Mouse (Mus musculus) heart, postnatal 4 days (tissue): ENCODE results near the gene Strip1. TPM values are rescaled to one million over a fixed set of nuclear protein-coding genes. Genes with fewer than 3 reads are reported as not detected.
A peak's percentile ranks its signal among the peaks of the same experiment; 100 is the strongest.

Experiments used
- DNase-seq: peaks from one replicate; pipeline ENCODE4 v3.0.0; 2021
- total RNA-seq, 2 experiments: library from RNA; stranded (reverse); gene quantifications; 2 replicates each; pipeline ENCODE4 v1.2.3; 2021

Gene Strip1
- total RNA-seq, 2 experiments from 2014 or later = 34.8 to 38.0 TPM

GRCm38 (mm10) chr3:107591612-107592011, 39.9 kb downstream of the Strip1 start:
- DNase-seq = no peak

DNA sequence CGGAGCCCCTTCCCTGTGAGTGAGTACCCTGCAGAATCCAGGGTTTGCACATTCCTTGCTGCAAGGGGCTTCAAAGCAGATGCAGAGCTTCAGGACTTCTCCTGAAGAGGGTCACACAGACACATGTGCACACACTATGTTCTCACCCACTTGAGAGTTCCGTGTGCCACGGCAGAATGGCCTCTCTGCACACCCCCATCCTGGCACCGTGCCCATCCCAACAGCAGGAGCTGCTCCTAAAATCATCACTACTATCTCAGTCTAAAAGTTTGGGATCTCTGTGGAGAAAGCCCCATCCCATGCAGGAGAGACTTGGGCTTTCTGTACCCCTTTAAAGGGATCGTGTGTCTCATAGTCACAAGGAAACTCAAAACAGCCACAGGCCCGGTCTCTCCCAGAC, 45.0 kb downstream of the Strip1 start:
- no peak for DNase-seq

DNA sequence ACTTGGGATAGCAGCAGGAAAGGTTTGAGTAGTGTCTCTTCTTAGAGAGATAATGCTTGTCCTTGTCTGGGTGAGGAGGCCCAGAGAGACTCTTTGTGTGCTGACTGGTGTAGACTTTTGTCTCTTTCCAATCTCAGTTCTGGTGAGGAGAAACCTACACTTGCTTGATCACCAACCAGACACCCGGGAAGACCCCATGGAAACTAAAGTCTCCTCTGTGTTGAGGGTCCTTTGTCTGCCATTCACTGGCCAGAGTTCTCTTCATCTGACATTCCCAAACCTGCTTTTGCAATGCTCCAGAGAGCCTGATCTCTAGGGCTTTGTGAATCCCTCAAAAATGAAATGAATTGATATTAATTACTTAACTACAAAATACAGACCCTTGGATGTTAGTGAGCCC, 47.6 kb downstream of the Strip1 start:
- DNase-seq = no peak

GRCm38 (mm10) chr3:107582875-107583767, 48.4 kb downstream of the Strip1 start:
- peak; percentile 32 for DNase-seq

GRCm38 (mm10) chr3:107582130-107582874, 49.2 kb downstream of the Strip1 start:
- no peak for DNase-seq

- DNase-seq = no peak
Measured at GRCm38 (mm10) chr3:107581103-107582010, 50.1 kb downstream of the Strip1 start.

DNA sequence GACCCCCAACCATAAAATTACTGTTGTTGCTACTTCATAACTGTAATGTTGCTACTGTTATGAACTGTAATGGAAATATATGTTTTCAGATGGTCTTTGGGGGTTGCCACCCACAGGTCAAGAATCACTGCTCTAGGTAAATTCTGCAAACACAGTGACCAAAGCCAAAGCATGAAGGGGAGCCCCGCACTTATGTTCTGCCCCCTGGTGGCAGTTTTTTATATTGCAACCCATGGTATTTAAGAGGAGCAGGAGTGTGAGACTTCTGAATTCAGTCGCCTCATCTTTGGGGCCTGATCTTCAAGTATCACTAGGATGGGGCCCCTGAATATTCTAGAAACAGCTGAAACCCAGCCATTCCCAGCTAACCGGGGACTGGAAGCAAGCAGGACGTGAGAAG, 52.0 kb downstream of the Strip1 start:
- peak; percentile 83 for DNase-seq

DNA sequence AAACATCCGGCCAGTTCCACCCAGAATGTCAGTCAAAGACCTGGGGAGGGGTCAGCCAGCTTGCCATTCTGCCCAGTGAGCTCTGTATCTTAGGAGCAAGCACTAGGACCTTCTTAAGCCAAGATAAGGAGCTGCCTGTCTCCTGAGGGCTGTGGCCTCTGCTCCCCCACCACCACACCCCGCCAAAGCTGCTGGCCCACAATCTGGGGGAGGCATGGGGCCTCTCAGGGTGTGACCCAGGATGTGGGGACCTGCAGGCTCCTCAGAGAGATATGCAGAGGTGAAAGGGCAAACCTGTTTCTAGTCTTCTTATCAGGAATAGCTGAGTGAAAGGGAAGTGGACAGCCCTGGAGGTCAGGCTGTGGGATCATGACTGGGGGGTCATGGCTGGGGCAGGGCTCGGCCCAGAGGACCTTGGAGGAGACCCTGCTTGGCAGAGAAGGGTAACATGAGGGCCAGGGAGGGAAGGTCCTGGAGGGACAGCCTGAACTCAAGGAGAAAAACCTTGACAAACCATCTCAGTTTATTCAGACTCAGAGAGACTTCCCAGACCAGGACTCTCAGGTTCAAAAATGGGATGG, 53.6 kb downstream of the Strip1 start:
- DNase-seq = no peak

DNA sequence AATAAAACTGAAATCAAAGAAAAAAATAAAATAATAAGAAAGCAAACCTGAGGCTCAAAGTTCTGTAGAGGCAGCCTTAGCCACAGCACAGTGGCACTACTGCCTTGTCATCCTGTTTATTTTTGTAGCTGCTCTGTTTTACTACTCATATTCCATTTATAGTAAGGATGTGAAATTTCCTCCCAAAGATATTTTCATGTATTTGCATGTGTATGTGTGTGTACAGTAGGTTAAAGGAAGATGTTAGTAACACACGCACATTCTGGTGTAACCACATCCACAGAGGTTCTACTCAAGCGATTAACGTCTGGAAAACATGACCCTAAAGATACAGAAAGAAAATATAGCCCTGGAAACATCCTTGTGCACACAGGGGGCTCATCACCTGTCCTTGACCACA, 54.7 kb downstream of the Strip1 start:
- no peak for DNase-seq

DNA sequence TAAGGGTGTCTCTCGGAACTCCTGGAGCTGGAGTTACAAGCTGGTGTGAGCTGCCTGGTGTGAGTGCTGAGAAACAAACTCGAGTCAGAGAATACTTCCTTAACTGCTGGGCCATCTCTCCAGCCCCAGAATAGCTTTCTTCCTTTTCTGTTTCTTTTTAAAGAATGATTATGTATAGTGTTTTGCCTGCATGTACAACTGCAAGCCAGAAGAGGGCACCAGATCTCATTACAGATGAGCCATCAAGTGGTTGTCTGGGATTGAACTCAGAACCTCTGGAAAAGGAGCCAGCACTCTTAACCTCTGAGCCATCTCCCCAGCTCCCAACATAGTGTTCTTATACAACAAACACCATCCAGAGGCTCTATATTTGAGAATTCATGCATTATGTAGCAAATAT, 60.3 kb downstream of the Strip1 start:
- no peak for DNase-seq

- DNase-seq = no peak
Measured at GRCm38 (mm10) chr3:107568721-107569120, 62.8 kb downstream of the Strip1 start.

DNA sequence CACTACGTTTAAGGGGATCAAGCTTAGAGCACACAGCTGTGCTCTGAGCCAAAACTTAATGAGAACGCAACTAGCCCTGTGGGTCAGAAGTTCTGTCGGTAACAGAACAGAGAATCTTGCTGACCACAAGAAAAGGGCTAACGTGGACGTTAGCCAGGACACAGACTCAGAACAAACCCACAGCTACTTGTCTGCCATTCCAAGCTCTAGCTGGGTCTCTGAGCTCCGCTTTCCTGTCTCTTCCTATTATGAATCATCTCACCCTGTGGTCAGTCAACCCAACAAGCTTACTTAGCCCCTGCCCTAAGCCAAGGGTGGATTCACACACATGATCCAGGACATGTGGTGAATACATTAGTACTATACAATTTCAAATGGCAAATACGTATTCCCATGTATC, 63.7 kb downstream of the Strip1 start:
- DNase-seq = no peak

DNA sequence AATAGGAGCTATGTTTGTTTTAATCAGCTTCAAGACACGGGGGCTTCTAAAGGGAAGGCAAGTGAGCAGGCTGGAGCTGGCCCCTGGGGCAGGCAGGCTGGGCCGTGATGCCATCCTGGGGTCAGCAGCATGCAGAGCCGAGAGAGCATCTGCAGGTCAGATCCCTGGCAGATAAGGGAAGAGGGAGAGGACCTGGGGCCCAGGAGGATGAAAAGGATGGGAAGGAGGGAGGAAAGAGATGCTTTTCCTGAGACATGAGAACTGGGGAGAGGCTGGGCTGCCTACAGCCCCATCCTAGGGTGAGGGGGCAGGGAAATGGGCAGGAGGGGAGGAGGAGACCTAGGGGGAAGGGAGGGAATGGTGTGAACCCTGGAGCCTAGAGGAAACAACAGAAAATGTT, 66.2 kb downstream of the Strip1 start:
- no peak for DNase-seq

DNA sequence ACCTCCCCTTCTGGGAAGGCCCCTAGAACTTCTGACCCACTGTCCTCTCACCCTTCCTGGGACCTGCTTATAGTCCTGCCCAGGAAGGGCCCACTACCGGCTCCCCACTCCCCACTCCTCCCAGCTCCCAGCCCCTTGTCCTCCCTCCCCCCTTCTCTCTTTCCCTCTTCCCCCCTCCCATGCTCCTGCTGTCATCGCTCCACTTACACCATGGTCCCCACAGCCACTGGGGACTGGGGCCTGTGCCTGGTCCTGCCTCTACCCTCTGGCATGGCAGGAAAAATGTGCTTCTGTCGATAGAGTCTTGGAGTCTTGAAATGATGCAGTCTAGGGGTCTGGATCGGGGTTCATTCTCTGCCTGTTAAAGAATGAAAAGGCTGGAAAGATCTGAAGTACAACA, 67.6 kb downstream of the Strip1 start:
- peak; percentile 35 for DNase-seq

DNA sequence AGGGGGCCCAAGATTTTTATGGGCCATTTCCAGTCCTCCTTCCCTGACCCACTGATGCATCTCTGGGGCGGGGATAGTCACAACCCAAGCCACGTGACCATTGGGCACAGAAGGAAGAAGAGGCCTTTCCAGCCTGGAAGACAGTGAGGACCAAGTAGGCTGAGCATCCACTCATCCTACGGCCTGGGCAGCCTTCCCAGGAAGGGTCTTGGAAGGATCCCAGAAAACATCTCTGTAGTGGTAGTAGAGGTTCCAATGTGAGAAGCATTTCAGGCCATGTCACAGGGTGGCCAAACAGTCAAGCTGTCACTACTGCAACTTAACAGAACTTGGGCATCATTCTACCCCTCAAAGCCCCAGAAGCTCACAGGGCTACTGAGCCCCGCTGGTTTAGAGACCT, 68.9 kb downstream of the Strip1 start:
- DNase-seq = no peak

Other genes with a start within 250 kb of the Strip1 start
- under 1 TPM; 0.21 to 0.61 TPM for gene Kcnc4, start 172.1 kb downstream of the Strip1 start, total RNA-seq
- 1 to 10 TPM; 4.7 to 5.2 TPM for gene Slc6a17, start 113.7 kb downstream of the Strip1 start, total RNA-seq
- gene Ubl4b, start 76.6 kb downstream of the Strip1 start, total RNA-seq = not detected
- not detected for gene Alx3, start 36.7 kb downstream of the Strip1 start, total RNA-seq
- not detected for gene Gm10961, start 372 bp downstream of the Strip1 start, total RNA-seq
- gene Ahcyl1, start 64.9 kb upstream of the Strip1 start, total RNA-seq = 10 to 100 TPM; 92.0 to 95.7 TPM
- gene Csf1, start 128.8 kb upstream of the Strip1 start, total RNA-seq = 10 to 100 TPM; 14.8 to 15.4 TPM
- gene Eps8l3, start 245.5 kb upstream of the Strip1 start, total RNA-seq = not detected